Mouse (Mus musculus) CH12.LX (cell line): ENCODE data around the gene Fdxacb1. TPM values are rescaled to one million over a fixed set of nuclear protein-coding genes. Genes with fewer than 3 reads are reported as not detected.

ENCODE experiments used
- DNase-seq: peaks from one replicate; pipeline ENCODE4 v3.0.0-alpha.2; 2013; ENCODE audit errors: extremely low read depth
- H3K27ac ChIP-seq: 2 replicates; pipeline ENCODE4 v1.5.1; 2012; ENCODE audit warnings: low read depth, mild to moderate bottlenecking, control low read depth, moderate library complexity; ENCODE audit not compliant: insufficient read depth
- H3K27me3 ChIP-seq: replicated peaks from 2 replicates; pipeline ENCODE3; 2012; ENCODE audit warnings: inconsistent platforms
- H3K36me3 ChIP-seq, 2 experiments: replicated peaks in 1 of 2; 2 replicates each; pipeline versions ENCODE3 to v1.6.1; 2012; ENCODE audit warnings: inconsistent platforms in 1 of 2, low read length in 1 of 2, mild to moderate bottlenecking in 1 of 2, mixed read lengths in 1 of 2, moderate library complexity in 1 of 2; ENCODE audit not compliant: control insufficient read depth in 1 of 2, insufficient read depth in 1 of 2
- H3K4me1 ChIP-seq, 2 experiments: 2 replicates each; pipeline ENCODE4 v1.6.1; 2012; ENCODE audit warnings: inconsistent platforms in 1 of 2, moderate library complexity in 1 of 2; ENCODE audit not compliant: insufficient read depth in 2 of 2, control insufficient read depth in 1 of 2
- H3K4me2 ChIP-seq: 2 replicates; pipeline ENCODE4 v1.6.1; 2012; ENCODE audit warnings: low read depth, mild to moderate bottlenecking, control low read depth; ENCODE audit not compliant: poor library complexity, insufficient read depth, severe bottlenecking
- H3K4me3 ChIP-seq, 3 experiments: fragments of 150-350 bp in 1 of 3; sonication (generic) in 1 of 3; replicated peaks in 1 of 3; 2 replicates each; pipeline versions ENCODE3 to v1.5.1; 2011 to 2012; ENCODE audit warnings: low read depth in 2 of 3, low read length in 2 of 3, mild to moderate bottlenecking in 2 of 3, moderate library complexity in 2 of 3, control low read depth in 1 of 3, improper control_type of control experiment in 1 of 3, inconsistent platforms in 1 of 3, mixed read lengths in 1 of 3; ENCODE audit not compliant: poor library complexity in 1 of 3
- H3K79me2 ChIP-seq: replicated peaks from 2 replicates; pipeline ENCODE4 v1.6.1; 2012; ENCODE audit warnings: mild to moderate bottlenecking, moderate library complexity; ENCODE audit not compliant: control insufficient read depth, poor library complexity, insufficient read depth, severe bottlenecking; ENCODE audit errors: extremely low read depth
- H3K9ac ChIP-seq: 2 replicates; pipeline ENCODE4 v1.6.1; 2012; ENCODE audit warnings: low read depth, mild to moderate bottlenecking, control low read depth, moderate library complexity; ENCODE audit not compliant: insufficient read depth
- H3K9me3 ChIP-seq: replicated peaks from 2 replicates; pipeline ENCODE3; 2012; ENCODE audit warnings: low read length, inconsistent platforms, mixed read lengths
- BHLHE40 ChIP-seq: IDR thresholded peaks from 2 replicates; pipeline ENCODE4 v1.6.1; 2011; ENCODE audit warnings: mild to moderate bottlenecking, low read depth, low read length, improper control_type of control experiment
- CHD2 ChIP-seq: IDR thresholded peaks from 2 replicates; pipeline ENCODE4 v1.6.1; 2011; ENCODE audit warnings: low read length, improper control_type of control experiment
- ETS1 ChIP-seq: conservative IDR thresholded peaks from 2 replicates; pipeline ENCODE4 v1.6.1; 2012; ENCODE audit warnings: low read depth, mild to moderate bottlenecking, inconsistent platforms, low read length, improper control_type of control experiment, moderate library complexity
- IRF4 ChIP-seq: IDR thresholded peaks from 2 replicates; pipeline ENCODE4 v1.6.1; 2014; ENCODE audit warnings: low read depth, mild to moderate bottlenecking, inconsistent platforms, low read length, improper control_type of control experiment
- MAX ChIP-seq: IDR thresholded peaks from 2 replicates; pipeline ENCODE4 v1.6.1; 2011; ENCODE audit warnings: low read length, improper control_type of control experiment
- MEF2A ChIP-seq: IDR thresholded peaks from 2 replicates; pipeline ENCODE4 v1.6.1; 2014; ENCODE audit warnings: low read depth, mild to moderate bottlenecking, inconsistent platforms, low read length, improper control_type of control experiment, borderline replicate concordance
- MXI1 ChIP-seq: IDR thresholded peaks from 2 replicates; pipeline ENCODE4 v1.6.1; 2011; ENCODE audit warnings: mild to moderate bottlenecking, low read depth, low read length, improper control_type of control experiment
- MYC ChIP-seq: IDR thresholded peaks from 2 replicates; pipeline ENCODE4 v1.6.1; 2011; ENCODE audit warnings: low read depth, mild to moderate bottlenecking, improper control_type of control experiment, low read length
- SMC3 ChIP-seq: IDR thresholded peaks from 2 replicates; pipeline ENCODE4 v1.6.1; 2011; ENCODE audit warnings: low read depth, low read length, improper control_type of control experiment
- TCF12 ChIP-seq: IDR thresholded peaks from 2 replicates; pipeline ENCODE4 v1.6.1; 2014; ENCODE audit warnings: low read depth, mild to moderate bottlenecking, inconsistent platforms, low read length, improper control_type of control experiment
- USF2 ChIP-seq: conservative IDR thresholded peaks from 2 replicates; pipeline ENCODE4 v1.6.1; 2011; ENCODE audit warnings: low read depth, low read length, improper control_type of control experiment
- dilution Hi-C: fragments of 300-500 bp; cut with MboI; formaldehyde crosslinking; loops from 2 replicates; pipeline ENCODE4 v1.14.3; 2020; ENCODE audit warnings: low sequenced_read_pairs; ENCODE audit not compliant: extremely low pct_unique_long_range_greater_than_20kb, extremely low pct_ligation_motif_present
- in situ Hi-C: fragments of 300-500 bp; cut with MboI; formaldehyde crosslinking; loops from 3 replicates; pipeline ENCODE4 v1.14.3; 2019; ENCODE audit warnings: low sequenced_read_pairs, low pct_ligation_motif_present, low pct_unique_long_range_greater_than_20kb, mixed read lengths
- polyA plus RNA-seq: library from polyadenylated mRNA; unstranded; fragments of >175 nt; gene quantifications from 2 replicates; pipeline ENCODE4 v1.2.1, GENCODE M21; 2012; ENCODE audit warnings: low read depth; ENCODE audit not compliant: insufficient read length
- total RNA-seq, 2 experiments: library from RNA; depleted of rRNA; stranded (reverse); fragments of 300-350 nt in 1 of 2; fragments of >200 nt in 1 of 2; gene quantifications; 2 replicates each; pipeline ENCODE4 v1.2.3; 2012 to 2014

Gene Fdxacb1
- total and polyA plus RNA-seq, 3 experiments = 5.6 to 9.5 (median 8.5) TPM

GRCm38 (mm10) chr9:50822216-50822615, 54.2 kb downstream of the Fdxacb1 start:
- no peak for TF ChIP-seq IRF4
- TF ChIP-seq SMC3 = no peak
- TF ChIP-seq MEF2A = no peak
- TF ChIP-seq MAX = peak; percentile 76
- 0 out of 2 replicates have a peak, but pooled peaks have one; percentile 43 for TF ChIP-seq MYC
- no peak for TF ChIP-seq USF2
- peak; percentile 91 for TF ChIP-seq BHLHE40
- TF ChIP-seq ETS1 = peak; percentile 65
- TF ChIP-seq CHD2 = no peak
- TF ChIP-seq TCF12 = no peak
- peak; percentile 58; the same call in 1 of the 2 replicates for TF ChIP-seq MXI1
- dilution Hi-C loops (no loop called here), in situ Hi-C loops (no loop called here)
- Histone ChIP-seq H3K4me1 (peaks cover 6 to 27% of the 10 kb centered on the region in 2 experiments; a peak in 3 of 4 replicates), H3K9me3 (no peaks in the 10 kb centered on the region), H3K79me2 (no peaks in the 10 kb centered on the region), H3K36me3 (peaks cover 3 to 56% of the 10 kb centered on the region in 2 experiments), H3K27ac (no peak overlapping the region), H3K9ac (no peak overlapping the region), H3K27me3 (no peaks in the 10 kb centered on the region), H3K4me2 (no peak overlapping the region), H3K4me3 (no peak overlapping the region)
- DNase-seq = peak; percentile 45

Other genes with a start within 250 kb of the Fdxacb1 start
- 35.3 and 37.9 TPM in 2 replicates for gene Pts, start 239.5 kb upstream of the Fdxacb1 start, total RNA-seq (2012; rRNA removed)
- 89.4 and 91.8 TPM in 2 replicates for gene Pts, start 239.5 kb upstream of the Fdxacb1 start, total RNA-seq (2014; rRNA removed)
- 35.4 and 37.7 TPM in 2 replicates for gene Pts, start 239.5 kb upstream of the Fdxacb1 start, polyA plus RNA-seq
- 0.59 and 0.63 TPM in 2 replicates for gene Il18, start 213.4 kb upstream of the Fdxacb1 start, total RNA-seq (2012; rRNA removed)
- 0.70 and 0.98 TPM in 2 replicates for gene Il18, start 213.4 kb upstream of the Fdxacb1 start, total RNA-seq (2014; rRNA removed)
- 0.56 TPM in 1 of 2 replicates, not detected in the other for gene Il18, start 213.4 kb upstream of the Fdxacb1 start, polyA plus RNA-seq
- 1.2 and 1.3 TPM in 2 replicates for gene Bco2, start 213.1 kb upstream of the Fdxacb1 start, total RNA-seq (2012; rRNA removed)
- 0.68 and 0.73 TPM in 2 replicates for gene Bco2, start 213.1 kb upstream of the Fdxacb1 start, total RNA-seq (2014; rRNA removed)
- 0.53 and 0.93 TPM in 2 replicates for gene Bco2, start 213.1 kb upstream of the Fdxacb1 start, polyA plus RNA-seq
- gene Tex12, start 206.9 kb upstream of the Fdxacb1 start, total RNA-seq (2012; rRNA removed) = not detected in 2 replicates
- not detected in 2 replicates for gene Tex12, start 206.9 kb upstream of the Fdxacb1 start, total RNA-seq (2014; rRNA removed)
- not detected in 2 replicates for gene Tex12, start 206.9 kb upstream of the Fdxacb1 start, polyA plus RNA-seq
- gene Sdhd, start 164.4 kb upstream of the Fdxacb1 start, total RNA-seq (2012; rRNA removed) = 215 and 261 TPM in 2 replicates
- gene Sdhd, start 164.4 kb upstream of the Fdxacb1 start, total RNA-seq (2014; rRNA removed) = 407 and 435 TPM in 2 replicates
- gene Sdhd, start 164.4 kb upstream of the Fdxacb1 start, polyA plus RNA-seq = 220 and 240 TPM in 2 replicates
- gene Timm8b, start 164.3 kb upstream of the Fdxacb1 start, total RNA-seq (2012; rRNA removed) = 160 and 183 TPM in 2 replicates
- gene Timm8b, start 164.3 kb upstream of the Fdxacb1 start, total RNA-seq (2014; rRNA removed) = 244 and 249 TPM in 2 replicates
- 119 and 155 TPM in 2 replicates for gene Timm8b, start 164.3 kb upstream of the Fdxacb1 start, polyA plus RNA-seq
- gene Pih1d2, start 150.9 kb upstream of the Fdxacb1 start, total RNA-seq (2012; rRNA removed) = 1.8 and 2.4 TPM in 2 replicates
- 4.8 and 5.5 TPM in 2 replicates for gene Pih1d2, start 150.9 kb upstream of the Fdxacb1 start, total RNA-seq (2014; rRNA removed)
- gene Pih1d2, start 150.9 kb upstream of the Fdxacb1 start, polyA plus RNA-seq = 2.8 and 3.2 TPM in 2 replicates
- gene Nkapd1, start 150.8 kb upstream of the Fdxacb1 start, total RNA-seq (2012; rRNA removed) = 9.6 and 10.0 TPM in 2 replicates
- 13.5 and 13.7 TPM in 2 replicates for gene Nkapd1, start 150.8 kb upstream of the Fdxacb1 start, total RNA-seq (2014; rRNA removed)
- gene Nkapd1, start 150.8 kb upstream of the Fdxacb1 start, polyA plus RNA-seq = 36.7 and 38.4 TPM in 2 replicates
- 45.2 and 49.6 TPM in 2 replicates for gene Dlat, start 108.5 kb upstream of the Fdxacb1 start, total RNA-seq (2012; rRNA removed)
- gene Dlat, start 108.5 kb upstream of the Fdxacb1 start, total RNA-seq (2014; rRNA removed) = 67.5 and 81.5 TPM in 2 replicates
- 53.4 and 55.7 TPM in 2 replicates for gene Dlat, start 108.5 kb upstream of the Fdxacb1 start, polyA plus RNA-seq
- 0.04 and 0.13 TPM in 2 replicates for gene Dixdc1, start 28.7 kb upstream of the Fdxacb1 start, total RNA-seq (2012; rRNA removed)
- 0.15 and 0.23 TPM in 2 replicates for gene Dixdc1, start 28.7 kb upstream of the Fdxacb1 start, total RNA-seq (2014; rRNA removed)
- gene Dixdc1, start 28.7 kb upstream of the Fdxacb1 start, polyA plus RNA-seq = 0.19 and 0.21 TPM in 2 replicates
- not detected in 2 replicates for gene 2310030G06Rik, start 21.7 kb upstream of the Fdxacb1 start, total RNA-seq (2012; rRNA removed)
- gene 2310030G06Rik, start 21.7 kb upstream of the Fdxacb1 start, total RNA-seq (2014; rRNA removed) = not detected in 2 replicates
- gene 2310030G06Rik, start 21.7 kb upstream of the Fdxacb1 start, polyA plus RNA-seq = not detected in 2 replicates
- gene Cryab, start 16.9 kb upstream of the Fdxacb1 start, total RNA-seq (2012; rRNA removed) = not detected in 2 replicates
- gene Cryab, start 16.9 kb upstream of the Fdxacb1 start, total RNA-seq (2014; rRNA removed) = not detected in 2 replicates
- not detected in 2 replicates for gene Cryab, start 16.9 kb upstream of the Fdxacb1 start, polyA plus RNA-seq
- gene Hspb2, start 15.9 kb upstream of the Fdxacb1 start, total RNA-seq (2012; rRNA removed) = not detected in 2 replicates
- gene Hspb2, start 15.9 kb upstream of the Fdxacb1 start, total RNA-seq (2014; rRNA removed) = not detected in 2 replicates
- gene Hspb2, start 15.9 kb upstream of the Fdxacb1 start, polyA plus RNA-seq = not detected in 2 replicates
- 24.4 and 25.7 TPM in 2 replicates for gene Alg9, start 6.8 kb downstream of the Fdxacb1 start, total RNA-seq (2012; rRNA removed)
- gene Alg9, start 6.8 kb downstream of the Fdxacb1 start, total RNA-seq (2014; rRNA removed) = 31.4 and 40.1 TPM in 2 replicates
- 31.1 and 39.6 TPM in 2 replicates for gene Alg9, start 6.8 kb downstream of the Fdxacb1 start, polyA plus RNA-seq
- gene 1110032A03Rik, start 7.3 kb downstream of the Fdxacb1 start, total RNA-seq (2012; rRNA removed) = 6.3 and 7.7 TPM in 2 replicates
- gene 1110032A03Rik, start 7.3 kb downstream of the Fdxacb1 start, total RNA-seq (2014; rRNA removed) = 11.3 and 11.7 TPM in 2 replicates
- 9.0 and 9.4 TPM in 2 replicates for gene 1110032A03Rik, start 7.3 kb downstream of the Fdxacb1 start, polyA plus RNA-seq
- gene Ppp2r1b, start 77.1 kb downstream of the Fdxacb1 start, total RNA-seq (2012; rRNA removed) = 42.1 and 54.9 TPM in 2 replicates
- gene Ppp2r1b, start 77.1 kb downstream of the Fdxacb1 start, total RNA-seq (2014; rRNA removed) = 39.3 and 39.6 TPM in 2 replicates
- 63.6 and 66.6 TPM in 2 replicates for gene Ppp2r1b, start 77.1 kb downstream of the Fdxacb1 start, polyA plus RNA-seq
- gene Sik2, start 240.8 kb downstream of the Fdxacb1 start, total RNA-seq (2012; rRNA removed) = 7.3 and 8.2 TPM in 2 replicates
- 1.9 and 2.0 TPM in 2 replicates for gene Sik2, start 240.8 kb downstream of the Fdxacb1 start, total RNA-seq (2014; rRNA removed)
- 4.4 and 6.0 TPM in 2 replicates for gene Sik2, start 240.8 kb downstream of the Fdxacb1 start, polyA plus RNA-seq